Mouse (Mus musculus): ENCODE measurements at regions not wholly inside any gene's neighbourhood (a gene's known extent, or its start where the extent isn't known, plus 50 kb on each side); places are given as distances from the start of the nearest gene placed in this dataset.

DNA sequence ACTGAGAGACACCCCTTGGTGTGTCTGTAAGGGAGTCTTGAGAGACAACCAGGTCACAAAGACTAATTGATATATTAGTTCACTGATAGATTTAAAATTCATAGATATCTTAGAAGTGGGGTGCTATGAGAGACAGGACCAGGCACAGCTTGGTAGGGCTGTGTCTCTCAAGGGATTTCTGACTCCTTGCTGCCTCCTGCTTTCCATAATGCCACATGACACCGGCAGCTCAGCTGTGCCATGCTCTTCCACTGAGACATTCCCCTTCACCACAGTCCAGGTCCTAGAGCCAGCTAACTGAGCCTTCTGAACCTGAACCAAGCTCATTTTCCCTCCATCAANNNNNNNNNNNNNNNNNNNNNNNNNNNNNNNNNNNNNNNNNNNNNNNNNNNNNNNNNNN lies 320.9 kb downstream of the Cdh26 start:
- peak; percentile 50 for TF ChIP-seq CTCF (IDR thresholded peaks at IDR 0.05; ENCODE audit: low read depth, low read length)
- TF ChIP-seq POLR2A (IDR thresholded peaks at IDR 0.05; ENCODE audit: extremely low read depth, insufficient read depth, low read length) = no peak

DNA sequence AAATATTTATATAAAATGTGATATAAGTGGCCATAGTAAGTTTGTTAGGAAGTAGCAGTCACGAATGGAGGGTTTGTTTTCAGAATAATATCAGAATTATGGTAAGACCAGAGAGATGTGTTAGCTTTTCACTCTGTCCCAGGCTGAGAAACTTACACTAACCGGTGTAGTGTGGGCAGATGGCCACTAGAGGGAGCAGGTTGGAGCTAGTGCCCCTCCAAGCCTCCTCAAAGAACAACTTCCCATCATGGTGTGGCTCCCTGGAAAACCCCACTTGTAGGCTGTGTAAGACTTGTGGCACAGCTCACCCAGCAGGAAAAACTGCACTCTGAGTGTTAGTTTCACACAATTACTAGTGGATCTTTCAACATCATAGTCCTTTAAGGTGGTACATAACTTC lies 328.0 kb downstream of the Cdh26 start:
- peak; percentile 83 for TF ChIP-seq CTCF (IDR thresholded peaks at IDR 0.05; ENCODE audit: low read depth, low read length)
- no peak for TF ChIP-seq POLR2A (IDR thresholded peaks at IDR 0.05; ENCODE audit: extremely low read depth, insufficient read depth, low read length)
- 2% methylated on average over 2 of the region's 2 CpGs for WGBS
- H3K4me3 ChIP-seq (ENCODE audit: insufficient read depth, low read depth, low read length) = no peak overlapping the region
- H3K27ac ChIP-seq (replicated peaks; ENCODE audit: insufficient read depth, low read depth, low read length) = no peak overlapping the region
- DNase-seq (ENCODE audit: extremely low read depth, low read depth, low spot score) = peak; percentile 6
- H3K79me2 ChIP-seq (ENCODE audit: control insufficient read depth, insufficient read depth, low read length) = no peaks in the 10 kb centered on the region
- no peaks in the 10 kb centered on the region for H3K27me3 ChIP-seq (ENCODE audit: control insufficient read depth, insufficient read depth, low read length)
- H3K36me3 ChIP-seq (ENCODE audit: control insufficient read depth, insufficient read depth, low read length) = no peaks in the 10 kb centered on the region
- H3K9ac ChIP-seq (ENCODE audit: low read depth, low read length) = no peak overlapping the region
- H3K4me1 ChIP-seq (ENCODE audit: control insufficient read depth, insufficient read depth, low read length) = no peaks in the 10 kb centered on the region

More for the DNA sequence above, 320.9 kb downstream of the Cdh26 start:
- Histone ChIP-seq H3K9ac (ENCODE audit: low read depth, low read length) (no peak overlapping the region), H3K27ac (replicated peaks; ENCODE audit: insufficient read depth, low read depth, low read length) (no peak overlapping the region), H3K79me2 (ENCODE audit: control insufficient read depth, insufficient read depth, low read length) (no peaks in the 10 kb centered on the region), H3K4me3 (ENCODE audit: insufficient read depth, low read depth, low read length) (no peak overlapping the region), H3K4me1 (ENCODE audit: control insufficient read depth, insufficient read depth, low read length) (no peaks in the 10 kb centered on the region), H3K36me3 (ENCODE audit: control insufficient read depth, insufficient read depth, low read length) (no peaks in the 10 kb centered on the region), H3K27me3 (ENCODE audit: control insufficient read depth, insufficient read depth, low read length) (no peaks in the 10 kb centered on the region)
- WGBS = 88% methylated on average over 1 of the region's 1 CpGs
- DNase-seq (ENCODE audit: extremely low read depth, low read depth, low spot score) = no peak

DNA sequence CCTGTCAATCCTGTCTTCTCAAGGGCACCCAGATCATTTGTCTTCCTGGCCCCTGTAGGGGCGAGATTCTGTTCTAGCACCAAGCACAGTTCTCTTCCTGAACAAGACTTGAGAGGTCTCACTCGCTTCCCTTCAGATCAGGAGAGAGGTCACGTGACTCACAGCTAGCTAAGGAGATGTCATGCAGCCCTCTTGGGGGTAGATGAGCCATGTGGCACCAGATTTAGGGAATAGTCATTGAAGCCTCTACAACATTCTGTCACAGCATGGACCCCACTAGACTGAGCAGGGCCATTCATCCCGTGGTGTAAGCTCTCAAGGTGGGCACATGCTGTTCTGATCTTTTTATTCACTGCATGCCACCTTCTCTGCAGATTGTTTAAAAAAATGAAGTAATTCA lies 338.2 kb downstream of the Cdh26 start:
- H3K79me2 ChIP-seq (ENCODE audit: control insufficient read depth, insufficient read depth, low read length) = no peaks in the 10 kb centered on the region
- H3K4me3 ChIP-seq (ENCODE audit: insufficient read depth, low read depth, low read length) = no peak overlapping the region
- TF ChIP-seq CTCF (IDR thresholded peaks at IDR 0.05; ENCODE audit: low read depth, low read length) (no peak), POLR2A (IDR thresholded peaks at IDR 0.05; ENCODE audit: extremely low read depth, insufficient read depth, low read length) (no peak)
- no peak overlapping the region for H3K9ac ChIP-seq (ENCODE audit: low read depth, low read length)
- H3K27ac ChIP-seq (replicated peaks; ENCODE audit: insufficient read depth, low read depth, low read length) = no peak overlapping the region
- no peaks in the 10 kb centered on the region for H3K36me3 ChIP-seq (ENCODE audit: control insufficient read depth, insufficient read depth, low read length)
- DNase-seq (ENCODE audit: extremely low read depth, low read depth, low spot score) = no peak
- WGBS = 59% methylated on average over 4 of the region's 4 CpGs
- H3K27me3 ChIP-seq (ENCODE audit: control insufficient read depth, insufficient read depth, low read length) = no peaks in the 10 kb centered on the region
- no peaks in the 10 kb centered on the region for H3K4me1 ChIP-seq (ENCODE audit: control insufficient read depth, insufficient read depth, low read length)

DNA sequence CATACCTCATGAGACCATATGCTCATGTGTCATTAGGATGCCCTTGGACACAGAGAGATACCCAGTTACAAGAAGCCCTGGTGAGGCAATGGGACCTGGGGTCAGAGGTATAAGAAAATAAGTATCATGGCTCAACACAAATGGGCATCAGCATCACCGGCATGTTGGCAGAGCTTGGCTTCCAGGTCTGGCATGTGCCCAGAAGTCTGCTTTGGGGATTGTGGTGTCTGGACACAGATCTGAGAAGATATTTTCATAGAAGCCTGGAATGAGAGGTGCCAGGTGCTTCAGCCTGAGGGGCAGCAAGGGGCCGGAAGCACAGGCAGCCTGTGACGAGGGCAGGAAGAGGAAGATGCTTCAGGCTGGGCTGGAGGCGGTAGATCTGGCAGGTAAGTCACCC lies 338.7 kb downstream of the Cdh26 start:
- Histone ChIP-seq H3K9ac (ENCODE audit: low read depth, low read length) (no peak overlapping the region), H3K27me3 (ENCODE audit: control insufficient read depth, insufficient read depth, low read length) (no peaks in the 10 kb centered on the region), H3K79me2 (ENCODE audit: control insufficient read depth, insufficient read depth, low read length) (no peaks in the 10 kb centered on the region), H3K4me1 (ENCODE audit: control insufficient read depth, insufficient read depth, low read length) (no peaks in the 10 kb centered on the region), H3K4me3 (ENCODE audit: insufficient read depth, low read depth, low read length) (no peak overlapping the region), H3K27ac (replicated peaks; ENCODE audit: insufficient read depth, low read depth, low read length) (no peak overlapping the region), H3K36me3 (ENCODE audit: control insufficient read depth, insufficient read depth, low read length) (no peaks in the 10 kb centered on the region)
- WGBS = 78% methylated on average over 4 of the region's 4 CpGs
- TF ChIP-seq POLR2A (IDR thresholded peaks at IDR 0.05; ENCODE audit: extremely low read depth, insufficient read depth, low read length) (no peak), CTCF (IDR thresholded peaks at IDR 0.05; ENCODE audit: low read depth, low read length) (no peak)
- DNase-seq (ENCODE audit: extremely low read depth, low read depth, low spot score) = no peak

DNA sequence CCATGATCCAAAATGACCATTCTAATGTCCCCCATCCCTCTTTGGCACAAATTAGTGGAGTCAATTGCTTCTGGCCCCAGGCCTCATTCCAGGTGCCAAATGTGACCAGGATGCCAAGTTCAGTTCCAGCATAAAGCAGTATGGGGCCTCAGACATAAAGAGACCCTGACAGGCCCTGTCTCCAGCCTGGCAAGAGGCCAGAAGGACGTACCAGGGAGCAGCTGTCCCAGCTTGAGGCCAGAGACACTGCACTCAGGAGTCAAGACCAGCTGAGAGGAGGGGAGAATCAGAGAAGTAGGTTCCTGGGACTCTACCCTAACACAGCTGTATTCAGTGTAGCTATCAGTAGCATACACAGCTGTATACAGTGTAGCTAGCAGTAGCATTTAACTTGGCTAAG lies 341.1 kb downstream of the Cdh26 start:
- no peaks in the 10 kb centered on the region for H3K79me2 ChIP-seq (ENCODE audit: control insufficient read depth, insufficient read depth, low read length)
- H3K27me3 ChIP-seq (ENCODE audit: control insufficient read depth, insufficient read depth, low read length) = no peaks in the 10 kb centered on the region
- H3K9ac ChIP-seq (ENCODE audit: low read depth, low read length) = no peak overlapping the region
- no peak overlapping the region for H3K27ac ChIP-seq (replicated peaks; ENCODE audit: insufficient read depth, low read depth, low read length)
- H3K36me3 ChIP-seq (ENCODE audit: control insufficient read depth, insufficient read depth, low read length) = no peaks in the 10 kb centered on the region
- no peak overlapping the region for H3K4me3 ChIP-seq (ENCODE audit: insufficient read depth, low read depth, low read length)
- 30% methylated on average over 1 of the region's 1 CpGs for whole genome bisulfite sequencing
- no peak for TF ChIP-seq POLR2A (IDR thresholded peaks at IDR 0.05; ENCODE audit: extremely low read depth, insufficient read depth, low read length)
- TF ChIP-seq CTCF (IDR thresholded peaks at IDR 0.05; ENCODE audit: low read depth, low read length) = no peak
- H3K4me1 ChIP-seq (ENCODE audit: control insufficient read depth, insufficient read depth, low read length) = no peaks in the 10 kb centered on the region
- no peak for DNase-seq (ENCODE audit: extremely low read depth, low read depth, low spot score)

DNA sequence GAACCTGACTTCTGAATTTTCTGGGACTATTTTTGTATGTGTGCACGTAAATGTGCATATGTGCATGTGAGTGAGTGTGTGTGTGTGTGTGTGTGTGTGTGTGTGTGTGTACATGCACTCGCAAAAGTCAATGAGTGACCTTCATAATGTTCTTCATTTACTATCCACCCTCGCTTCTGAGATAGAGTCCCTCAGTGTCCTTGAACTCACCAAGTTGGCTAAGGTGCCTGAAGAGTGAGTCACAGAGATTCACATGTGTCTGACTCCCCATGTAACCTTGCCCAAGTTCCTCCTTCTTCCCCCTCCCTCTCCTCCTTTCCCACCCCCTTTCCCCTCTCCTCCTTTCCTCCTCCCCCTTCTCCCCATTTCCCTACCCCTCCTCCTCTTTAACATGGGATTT lies 341.6 kb downstream of the Cdh26 start:
- Histone ChIP-seq H3K4me1 (ENCODE audit: control insufficient read depth, insufficient read depth, low read length) (no peaks in the 10 kb centered on the region), H3K27ac (replicated peaks; ENCODE audit: insufficient read depth, low read depth, low read length) (no peak overlapping the region), H3K9ac (ENCODE audit: low read depth, low read length) (no peak overlapping the region), H3K27me3 (ENCODE audit: control insufficient read depth, insufficient read depth, low read length) (no peaks in the 10 kb centered on the region), H3K36me3 (ENCODE audit: control insufficient read depth, insufficient read depth, low read length) (no peaks in the 10 kb centered on the region), H3K4me3 (ENCODE audit: insufficient read depth, low read depth, low read length) (no peak overlapping the region), H3K79me2 (ENCODE audit: control insufficient read depth, insufficient read depth, low read length) (no peaks in the 10 kb centered on the region)
- WGBS = 85% methylated on average over 3 of the region's 3 CpGs
- TF ChIP-seq POLR2A (IDR thresholded peaks at IDR 0.05; ENCODE audit: extremely low read depth, insufficient read depth, low read length) (no peak), CTCF (IDR thresholded peaks at IDR 0.05; ENCODE audit: low read depth, low read length) (no peak)
- no peak for DNase-seq (ENCODE audit: extremely low read depth, low read depth, low spot score)

Data from liver, adult 2 months (tissue).